Mouse (Mus musculus) stomach, embryonic 16.5 days (tissue): ENCODE results near the gene Wdr89. TPM values are rescaled to one million over a fixed set of nuclear protein-coding genes. Genes with fewer than 3 reads are reported as not detected.
A peak's percentile ranks its signal among the peaks of the same experiment; 100 is the strongest.
"Not testable (repeated sequence)": the region's sequence is repeated elsewhere in the genome, so short reads cannot be mapped to it uniquely, and the experiment has no call there.

Source experiments
- ATAC-seq: fragments of 200-750 bp; cut with Nextera tagmentation; 2 replicates; pipeline ENCODE4 v1.8.0; 2017; ENCODE audit warnings: moderate number of reproducible peaks, moderate TSS enrichment; ENCODE audit not compliant: insufficient read depth, low FRiP score
- H3K27ac ChIP-seq: fragments of 300-500 bp; sonication (generic); 2 replicates; pipeline ENCODE4 v1.5.1; 2014; ENCODE audit warnings: low read length
- H3K27me3 ChIP-seq: fragments of 300-500 bp; sonication (generic); 2 replicates; pipeline ENCODE4 v1.6.1; 2014; ENCODE audit warnings: low read length, control low read depth, mixed read lengths; ENCODE audit not compliant: control insufficient read depth, insufficient read depth
- H3K36me3 ChIP-seq: fragments of 300-500 bp; sonication (generic); 2 replicates; pipeline ENCODE4 v1.6.1; 2014; ENCODE audit warnings: low read length; ENCODE audit not compliant: control insufficient read depth, insufficient read depth
- H3K4me1 ChIP-seq: fragments of 300-500 bp; sonication (generic); 2 replicates; pipeline ENCODE4 v1.6.1; 2014; ENCODE audit warnings: low read length, control low read depth, mixed read lengths; ENCODE audit not compliant: control insufficient read depth, insufficient read depth
- H3K4me2 ChIP-seq: fragments of 300-500 bp; sonication (generic); 2 replicates; pipeline ENCODE4 v1.6.1; 2014; ENCODE audit warnings: low read depth, low read length, mixed read lengths
- H3K4me3 ChIP-seq: fragments of 300-500 bp; sonication (generic); replicated peaks from 2 replicates; pipeline ENCODE4 v1.5.1; 2014; ENCODE audit warnings: mild to moderate bottlenecking, low read length
- H3K9ac ChIP-seq: fragments of 300-500 bp; sonication (generic); 2 replicates; pipeline ENCODE4 v1.6.1; 2014; ENCODE audit warnings: low read length
- H3K9me3 ChIP-seq: fragments of 300-500 bp; sonication (generic); replicated peaks from 2 replicates; pipeline ENCODE4 v1.6.1; 2016; ENCODE audit warnings: low read length, control low read depth; ENCODE audit not compliant: control insufficient read depth
- WGBS: fragments of 180-500 bp; shearing (Covaris S2); extraction: QIAGEN DNeasy Blood & Tissue Kit; methylation state at CpG from one replicate; pipeline ENCODE4 v1.1.7; 2014; 5-methylcytosine and 5-hydroxymethylcytosine counted together
- polyA plus RNA-seq: library from polyadenylated mRNA; unstranded; fragments of >200 nt; fragmentation: Nextera tagmentation; extraction: Ambion mirVana; gene quantifications from 2 replicates; pipeline ENCODE4 v1.2.1, GENCODE M21; 2015

Gene Wdr89
- polyA plus RNA-seq, 1 experiment from 2014 or later = 8.3 TPM

- Histone ChIP-seq H3K4me2 (peak overlapping the region; percentile 33), H3K9ac (peak overlapping the region; percentile 59), H3K4me1 (no peaks in the 10 kb centered on the region), H3K27me3 (no peaks in the 10 kb centered on the region), H3K4me3 (peak overlapping the region; percentile 17; the same call in 1 of the 2 replicates), H3K36me3 (no peaks in the 10 kb centered on the region), H3K9me3 (no peaks in the 10 kb centered on the region), H3K27ac (no peak overlapping the region)
- ATAC-seq = peak; percentile 53
- 26% methylated on average over 21 of the region's 21 CpGs for WGBS
Measured at GRCm38 (mm10) chr12:75701173-75702083, 32.1 kb upstream of the Wdr89 start.

GRCm38 (mm10) chr12:75698692-75699091 lies 29.4 kb upstream of the Wdr89 start:
- Histone ChIP-seq H3K9me3 (no peaks in the 10 kb centered on the region), H3K4me1 (no peaks in the 10 kb centered on the region), H3K4me3 (no peak overlapping the region), H3K4me2 (no peak overlapping the region), H3K27ac (no peak overlapping the region), H3K9ac (no peak overlapping the region), H3K36me3 (no peaks in the 10 kb centered on the region), H3K27me3 (no peaks in the 10 kb centered on the region)
- no peak for ATAC-seq
- 97% methylated on average over 3 of the region's 3 CpGs for WGBS

GRCm38 (mm10) chr12:75695845-75696244 lies 26.5 kb upstream of the Wdr89 start:
- not testable (repeated sequence) for H3K4me1 ChIP-seq, H3K27ac ChIP-seq, H3K36me3 ChIP-seq, H3K27me3 ChIP-seq, ATAC-seq, H3K4me3 ChIP-seq, H3K9me3 ChIP-seq, H3K9ac ChIP-seq, H3K4me2 ChIP-seq
- 89% methylated on average over 1 of the region's 1 CpGs for WGBS

GRCm38 (mm10) chr12:75689003-75689402 lies 19.7 kb upstream of the Wdr89 start:
- no peak overlapping the region for H3K27ac ChIP-seq
- no peaks in the 10 kb centered on the region for H3K27me3 ChIP-seq
- H3K9ac ChIP-seq = no peak overlapping the region
- WGBS = 89% methylated on average over 2 of the region's 2 CpGs
- no peak overlapping the region for H3K4me3 ChIP-seq
- no peaks in the 10 kb centered on the region for H3K4me1 ChIP-seq
- no peaks in the 10 kb centered on the region for H3K9me3 ChIP-seq
- no peaks in the 10 kb centered on the region for H3K36me3 ChIP-seq
- H3K4me2 ChIP-seq = no peak overlapping the region
- ATAC-seq = no peak

- no peaks in the 10 kb centered on the region for H3K27me3 ChIP-seq
- no peaks in the 10 kb centered on the region for H3K4me1 ChIP-seq
- H3K36me3 ChIP-seq = no peaks in the 10 kb centered on the region
- H3K4me3 ChIP-seq = no peak overlapping the region
- H3K9ac ChIP-seq = no peak overlapping the region
- no peaks in the 10 kb centered on the region for H3K9me3 ChIP-seq
- 24% methylated on average over 4 of the region's 4 CpGs for WGBS
- H3K4me2 ChIP-seq = no peak overlapping the region
- H3K27ac ChIP-seq = no peak overlapping the region
- ATAC-seq = no peak
Measured at GRCm38 (mm10) chr12:75687314-75687713, 18.0 kb upstream of the Wdr89 start.

- not testable (repeated sequence) for ATAC-seq, H3K27me3 ChIP-seq, H3K9me3 ChIP-seq, H3K27ac ChIP-seq, H3K4me2 ChIP-seq, H3K36me3 ChIP-seq, H3K4me1 ChIP-seq, H3K9ac ChIP-seq, H3K4me3 ChIP-seq
- WGBS = 86% methylated on average over 4 of the region's 4 CpGs
Measured at GRCm38 (mm10) chr12:75684026-75684425, 14.7 kb upstream of the Wdr89 start.

GRCm38 (mm10) chr12:75683598-75683997 lies 14.3 kb upstream of the Wdr89 start:
- WGBS = 84% methylated on average over 4 of the region's 4 CpGs
- no peak overlapping the region for H3K27ac ChIP-seq
- no peaks in the 10 kb centered on the region for H3K9me3 ChIP-seq
- H3K4me1 ChIP-seq = no peaks in the 10 kb centered on the region
- no peak for ATAC-seq
- no peak overlapping the region for H3K9ac ChIP-seq
- no peaks in the 10 kb centered on the region for H3K36me3 ChIP-seq
- no peak overlapping the region for H3K4me3 ChIP-seq
- no peak overlapping the region for H3K4me2 ChIP-seq
- no peaks in the 10 kb centered on the region for H3K27me3 ChIP-seq

- WGBS = 71% methylated on average over 2 of the region's 2 CpGs
- Histone ChIP-seq H3K9me3 (no peaks in the 10 kb centered on the region), H3K4me1 (no peaks in the 10 kb centered on the region), H3K36me3 (no peaks in the 10 kb centered on the region), H3K27ac (no peak overlapping the region), H3K9ac (no peak overlapping the region), H3K4me2 (no peak overlapping the region), H3K27me3 (no peaks in the 10 kb centered on the region), H3K4me3 (no peak overlapping the region)
- no peak for ATAC-seq
Measured at GRCm38 (mm10) chr12:75682842-75683241, 13.5 kb upstream of the Wdr89 start.

GRCm38 (mm10) chr12:75681101-75681500 lies 11.8 kb upstream of the Wdr89 start:
- Histone ChIP-seq H3K36me3 (no peaks in the 10 kb centered on the region), H3K4me2 (no peak overlapping the region), H3K9ac (no peak overlapping the region), H3K9me3 (no peaks in the 10 kb centered on the region), H3K4me1 (no peaks in the 10 kb centered on the region), H3K27me3 (no peaks in the 10 kb centered on the region), H3K27ac (no peak overlapping the region), H3K4me3 (no peak overlapping the region)
- ATAC-seq = no peak
- 62% methylated on average over 4 of the region's 4 CpGs for WGBS
